Mouse (Mus musculus) kidney, adult 2 months (tissue): Measurements from ENCODE around the gene Usp34. TPM values are rescaled to one million over a fixed set of nuclear protein-coding genes. Genes with fewer than 3 reads are reported as not detected.
A peak's percentile ranks its signal among the peaks of the same experiment; 100 is the strongest.

ENCODE experiments used
- DNase-seq: peaks from one replicate; pipeline ENCODE4 v3.0.0; 2021
- H3K27ac ChIP-seq: fragments of 200-500 bp; 2 replicates; pipeline ENCODE4 v1.5.1; 2012; ENCODE audit warnings: low read depth, low read length, control low read depth, inconsistent platforms; ENCODE audit not compliant: insufficient read depth
- H3K27me3 ChIP-seq: fragments of 200-500 bp; replicated peaks from 2 replicates; pipeline ENCODE4 v1.6.1; 2012; ENCODE audit warnings: mild to moderate bottlenecking, moderate library complexity, low read length, inconsistent platforms; ENCODE audit not compliant: control insufficient read depth, insufficient read depth
- H3K36me3 ChIP-seq: fragments of 200-500 bp; 2 replicates; pipeline ENCODE4 v1.6.1; 2012; ENCODE audit warnings: mild to moderate bottlenecking, moderate library complexity, low read length, inconsistent platforms; ENCODE audit not compliant: control insufficient read depth, insufficient read depth
- H3K4me1 ChIP-seq: fragments of 200-500 bp; 2 replicates; pipeline ENCODE4 v1.6.1; 2011; ENCODE audit warnings: low read length; ENCODE audit not compliant: control insufficient read depth, insufficient read depth
- H3K4me3 ChIP-seq: fragments of 200-500 bp; 2 replicates; pipeline ENCODE4 v1.5.1; 2011; ENCODE audit warnings: mild to moderate bottlenecking, low read depth, low read length, control low read depth; ENCODE audit not compliant: insufficient read depth
- CTCF ChIP-seq: fragments of 200-500 bp; conservative IDR thresholded peaks from 2 replicates; pipeline ENCODE4 v1.5.1; 2011; ENCODE audit warnings: low read depth, mild to moderate bottlenecking, control low read depth, low read length, moderate library complexity, mixed read lengths; ENCODE audit not compliant: insufficient read depth, insufficient read length
- POLR2A ChIP-seq: fragments of 200-500 bp; IDR thresholded peaks from one replicate; pipeline ENCODE4 v1.6.1; 2011; ENCODE audit warnings: low read depth, low read length, control low read depth
- WGBS: fragments of 180-500 bp; shearing (Covaris S2); methylation state at CpG from one replicate; pipeline ENCODE4 v1.1.7; 2018; 5-methylcytosine and 5-hydroxymethylcytosine counted together
- polyA plus RNA-seq: library from polyadenylated mRNA; depleted of rRNA; stranded (reverse); fragments of >200 nt; gene quantifications from 2 replicates; pipeline ENCODE4 v1.2.3, GENCODE M21; 2012; rRNA removed

The Usp34 gene
- polyA plus RNA-seq, 1 experiment: 10.3 TPM

GRCm38 (mm10) chr11:23515315-23515714, 208.6 kb downstream of the Usp34 start:
- TF ChIP-seq POLR2A (no peak), CTCF (no peak)
- DNase-seq: no peak
- Histone ChIP-seq H3K4me3 (no peak overlapping the region), H3K27ac (no peak overlapping the region), H3K27me3 (no peaks in the 10 kb centered on the region), H3K36me3 (no peaks in the 10 kb centered on the region), H3K4me1 (no peaks in the 10 kb centered on the region)
- WGBS: 83% methylated on average over 2 of the region's 2 CpGs

GRCm38 (mm10) chr11:23518981-23519380, 212.3 kb downstream of the Usp34 start:
- no peak for TF ChIP-seq POLR2A
- TF ChIP-seq CTCF: no peak
- 78% methylated on average over 3 of the region's 3 CpGs for WGBS
- peak; percentile 27 for DNase-seq
- Histone ChIP-seq H3K4me1 (no peaks in the 10 kb centered on the region), H3K27me3 (no peaks in the 10 kb centered on the region), H3K36me3 (no peaks in the 10 kb centered on the region), H3K4me3 (no peak overlapping the region), H3K27ac (no peak overlapping the region)

GRCm38 (mm10) chr11:23520473-23521205, 213.9 kb downstream of the Usp34 start, which contains the start of gene 1700093K21Rik:
Gene 1700093K21Rik, minus strand, starts transcription at chr11:23521155.
- Histone ChIP-seq H3K27ac (no peak within 1 kb of the TSS), H3K4me1 (no peaks in the 10 kb centered on the region), H3K27me3 (no peaks in the 10 kb centered on the region), H3K4me3 (no peak within 1 kb of the TSS), H3K36me3 (no peaks in the 10 kb centered on the region)
- no peak for TF ChIP-seq CTCF
- no peak for TF ChIP-seq POLR2A
- no peak for DNase-seq
- 62% methylated on average over 5 of the region's 5 CpGs for WGBS

GRCm38 (mm10) chr11:23537446-23537845, 230.8 kb downstream of the Usp34 start:
- no peaks in the 10 kb centered on the region for H3K4me1 ChIP-seq
- no peak overlapping the region for H3K4me3 ChIP-seq
- no peak overlapping the region for H3K27ac ChIP-seq
- TF ChIP-seq CTCF: no peak
- TF ChIP-seq POLR2A: no peak
- no peaks in the 10 kb centered on the region for H3K27me3 ChIP-seq
- no peak for DNase-seq
- no peaks in the 10 kb centered on the region for H3K36me3 ChIP-seq
- 80% methylated on average over 2 of the region's 2 CpGs for WGBS

Other genes with a start within 250 kb of the Usp34 start
- 3.5 and 5.3 TPM in 2 replicates for gene Xpo1, start 50.9 kb upstream of the Usp34 start, polyA plus RNA-seq
- gene Ahsa2, start 191.1 kb downstream of the Usp34 start, polyA plus RNA-seq: 6.2 and 10.5 TPM in 2 replicates
- 0.07 and 0.25 TPM in 2 replicates for gene 1700093K21Rik, start 214.3 kb downstream of the Usp34 start, polyA plus RNA-seq